20 mouse cellular contexts compared by ENCODE assay signal in the genomic region with DNA sequence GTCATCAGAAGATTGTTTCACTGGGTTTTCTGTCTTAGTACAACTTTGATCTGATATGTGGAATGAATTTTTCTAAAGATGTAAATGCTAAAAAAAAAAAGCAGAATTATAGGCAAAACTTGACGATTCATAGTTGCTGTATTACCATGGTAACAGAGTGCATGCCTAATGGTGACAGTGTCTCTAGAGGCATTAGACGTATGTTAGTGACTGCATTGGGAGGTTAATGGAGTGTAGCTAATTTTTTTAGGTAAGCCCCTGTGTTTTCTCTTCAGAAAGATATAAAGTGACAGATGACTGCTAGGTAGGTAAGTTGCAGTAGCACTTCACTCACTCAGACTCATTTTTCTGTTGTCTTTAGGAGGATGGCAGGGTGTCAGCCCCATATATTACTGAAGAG.
"Had no signal": no experiment of that assay in that cellular context is flagged by ENCODE, and none has a peak within 500 bp of the region (broad histone marks: within the 10 kb centered on the region; RNA-seq: fewer than 3 reads in every experiment).

No protein-coding gene starts in this region.

- H3K9ac ChIP-seq: kidney, embryonic 15.5 days; limb, embryonic 13.5 days; liver, embryonic 12.5 days; liver, embryonic 15.5 days; lung, embryonic 15.5 days; stomach, embryonic 15.5 days had no signal

- H3K27me3 ChIP-seq: kidney, embryonic 15.5 days; limb, embryonic 13.5 days; liver, embryonic 12.5 days; liver, embryonic 15.5 days; lung, embryonic 15.5 days; stomach, embryonic 15.5 days had no signal

- H3K27ac ChIP-seq: kidney, embryonic 15.5 days; limb, embryonic 10.5 days; limb, embryonic 13.5 days; liver, embryonic 12.5 days; liver, embryonic 15.5 days; lung, embryonic 15.5 days; stomach, embryonic 15.5 days had no signal

- H3K4me3 ChIP-seq: kidney, embryonic 15.5 days; limb, embryonic 10.5 days; limb, embryonic 13.5 days; liver, embryonic 12.5 days; liver, embryonic 15.5 days; lung, embryonic 15.5 days; stomach, embryonic 15.5 days had no signal

- H3K9me3 ChIP-seq: kidney, embryonic 15.5 days; limb, embryonic 10.5 days; limb, embryonic 13.5 days; liver, embryonic 12.5 days; liver, embryonic 15.5 days; lung, embryonic 15.5 days; stomach, embryonic 15.5 days had no signal

- DNase-seq: kidney, adult 8-10 months; kidney, postnatal 10 days; kidney, postnatal 36 days; layer of hippocampus, postnatal 36 days; liver; lung, adult 18-20 months; lung, postnatal 10 days; lung, postnatal 36 days; midbrain, embryonic 14.5 days; right cerebral cortex, postnatal 25 days; spleen, adult 18-20 months; thymus, postnatal 25 days had no signal

- H3K4me1 ChIP-seq: kidney, embryonic 15.5 days; limb, embryonic 10.5 days; limb, embryonic 13.5 days; liver, embryonic 12.5 days; liver, embryonic 15.5 days; lung, embryonic 15.5 days; stomach, embryonic 15.5 days had no signal

- ATAC-seq: liver, embryonic 12.5 days had no signal

- H3K4me2 ChIP-seq: kidney, embryonic 15.5 days; limb, embryonic 13.5 days; liver, embryonic 12.5 days; liver, embryonic 15.5 days; lung, embryonic 15.5 days; midbrain, embryonic 11.5 days; stomach, embryonic 15.5 days had no signal
